Mouse (Mus musculus) cerebellum, postnatal 36 days (tissue): ENCODE measurements around the gene Ankra2.

ENCODE experiments used
- DNase-seq, 2 experiments: peaks; one replicate each; pipeline ENCODE4 v3.0.0; 2021 to 2022; ENCODE audit warnings: mixed read lengths in 2 of 2

Gene Ankra2

DNA sequence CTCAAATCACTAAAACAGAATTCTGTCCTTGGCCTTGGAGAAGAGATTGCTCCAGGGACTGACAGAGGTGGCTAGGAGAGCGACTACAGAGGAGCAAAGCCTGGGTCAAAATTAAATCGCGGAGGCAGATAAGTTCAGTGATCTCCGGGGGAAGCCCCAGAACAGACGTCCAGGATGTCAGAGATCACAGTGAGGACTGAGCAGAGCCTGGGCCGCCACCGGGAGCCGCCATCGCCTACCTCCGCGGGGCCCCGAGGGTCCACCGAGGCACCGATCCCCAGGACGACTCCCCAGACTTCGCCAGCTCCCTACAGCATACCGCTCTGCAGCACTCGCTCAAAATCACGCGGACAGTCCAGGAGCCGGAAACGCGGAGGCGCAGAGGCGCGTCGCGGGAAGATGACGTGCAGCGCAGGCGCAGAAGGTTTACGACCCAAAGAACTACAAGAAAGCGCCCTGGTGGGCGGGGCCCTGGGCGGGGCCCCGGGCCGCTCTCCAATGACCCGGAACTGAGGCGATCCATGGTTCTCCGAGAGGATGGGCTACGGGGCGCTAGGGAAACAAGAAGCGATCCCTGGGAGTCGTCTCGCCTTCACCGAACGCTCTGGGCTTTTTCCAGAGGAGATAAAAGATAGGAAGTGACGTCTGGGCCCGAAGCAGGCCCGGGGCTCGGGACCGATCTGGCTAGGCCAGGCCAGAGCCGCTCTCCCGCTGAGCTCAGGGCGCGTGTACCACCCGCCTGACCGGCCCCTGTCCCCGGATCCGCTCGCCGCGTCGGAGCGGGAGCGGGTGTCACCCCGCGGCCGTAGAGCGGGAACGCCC is at the start of gene Ankra2, which contains the start of gene Utp15:
TSS of gene Ankra2 (plus strand) at position 439 of the 822 bp plus-strand sequence.
TSS of gene Utp15 (minus strand) at position 406 of the 822 bp plus-strand sequence.
- peak; percentile 99 for DNase-seq

DNA sequence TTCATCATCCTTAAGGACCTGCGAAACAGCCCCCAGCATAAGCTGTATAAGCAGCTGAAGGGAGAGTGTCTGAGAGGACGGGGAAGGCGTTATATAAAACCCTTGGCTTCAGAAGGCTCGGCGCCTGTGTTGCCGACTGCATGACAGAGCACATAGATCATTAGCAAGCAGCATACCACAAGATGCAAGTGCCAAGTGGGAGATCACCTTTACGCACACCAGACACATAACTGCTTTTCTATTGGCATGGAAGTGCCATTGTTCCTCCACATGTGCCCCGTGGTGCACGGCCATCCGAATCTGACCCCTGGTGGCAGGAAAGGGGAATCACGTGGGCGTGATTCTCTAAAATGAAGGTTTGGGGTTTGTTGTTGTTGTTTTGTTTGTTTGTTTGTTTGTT is 40.0 kb upstream of the Ankra2 start:
- DNase-seq = no peak

DNA sequence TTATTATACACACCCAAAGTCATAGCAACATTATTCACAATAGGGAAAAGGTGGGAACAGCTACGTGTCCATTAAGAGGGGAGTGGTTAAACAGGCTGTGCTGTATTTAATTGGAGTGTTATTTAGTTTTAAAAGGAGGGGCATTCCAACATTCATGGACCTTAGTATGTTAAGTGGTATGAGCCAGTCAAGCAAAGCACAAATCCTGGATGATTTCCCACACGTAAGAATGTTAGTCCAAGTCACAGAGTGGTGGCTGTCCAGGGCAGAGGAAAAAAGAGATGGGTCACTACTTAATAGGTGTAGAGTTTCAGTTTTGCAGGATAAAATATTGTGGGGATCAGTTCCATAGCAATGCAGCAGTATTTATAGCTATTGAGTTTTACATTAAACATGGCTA is 36.6 kb upstream of the Ankra2 start:
- DNase-seq = no peak

DNA sequence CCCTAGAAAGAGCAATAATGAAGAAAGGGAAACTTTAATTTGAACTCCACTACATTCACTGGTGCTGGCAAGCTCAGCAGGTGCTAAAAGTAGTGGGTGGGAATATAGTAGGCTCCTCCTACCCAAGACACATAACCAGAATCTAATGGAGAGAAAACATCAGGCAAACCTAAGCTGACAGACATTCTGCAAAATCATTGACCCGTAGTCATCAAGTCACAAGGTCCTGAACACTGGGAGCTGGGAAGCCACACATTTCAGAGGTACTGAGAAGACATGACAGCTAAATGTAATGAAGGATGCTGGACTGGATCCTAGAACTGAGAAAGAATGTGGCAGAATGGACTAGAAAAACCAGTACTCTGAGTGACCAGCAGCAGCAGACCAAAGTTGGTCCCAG is 32.4 kb upstream of the Ankra2 start:
- no peak for DNase-seq

DNA sequence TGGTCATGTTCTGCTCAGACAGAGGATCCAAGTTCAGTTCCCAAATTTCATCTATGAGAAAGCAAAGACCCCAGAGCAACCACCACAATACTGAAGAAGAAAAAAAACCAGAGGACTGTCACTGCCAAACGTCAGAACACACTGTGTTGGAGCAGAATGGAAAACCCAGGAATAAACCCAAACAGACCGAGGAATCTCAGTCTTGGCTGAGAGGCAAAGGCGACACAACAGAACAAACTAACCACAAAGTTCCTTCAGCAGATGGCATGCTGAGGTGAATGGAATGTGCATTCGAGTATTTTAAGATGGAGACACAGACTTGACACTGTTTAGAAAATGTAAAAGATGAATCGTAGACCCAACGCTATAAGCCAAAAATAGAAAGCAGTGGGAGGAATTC is 27.4 kb upstream of the Ankra2 start:
- no peak for DNase-seq

DNA sequence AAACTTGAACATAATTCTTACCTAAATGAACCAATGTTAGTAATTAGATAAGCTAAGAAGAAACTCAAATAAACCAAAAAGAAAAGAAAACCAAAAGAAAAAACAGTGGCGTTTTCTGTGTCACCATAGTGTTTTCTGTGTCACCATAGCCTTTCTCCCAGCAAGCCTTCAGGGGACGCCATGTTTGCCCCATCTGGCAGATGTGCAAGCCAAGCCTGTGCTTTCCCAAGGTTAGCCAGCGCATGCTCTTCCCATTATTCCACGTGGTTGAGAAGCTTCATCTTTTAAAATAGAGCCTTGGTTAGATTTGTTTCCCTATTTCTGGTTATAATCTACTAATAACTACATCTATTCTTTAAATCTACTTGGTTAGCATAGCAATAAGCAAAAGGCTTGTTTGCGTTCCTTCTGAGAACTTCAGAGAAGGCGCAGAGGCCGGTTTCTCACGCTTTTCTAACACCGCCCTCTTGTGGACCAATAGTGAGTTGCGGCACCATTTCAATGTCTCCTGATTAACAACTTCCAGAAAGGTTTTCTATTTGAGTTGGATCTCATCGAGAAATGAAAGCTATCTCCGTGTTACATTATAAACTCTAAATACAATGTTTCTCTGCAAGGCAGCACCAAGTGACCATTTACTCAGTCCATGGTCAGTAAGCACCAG is 22.8 kb upstream of the Ankra2 start:
- DNase-seq = peak; percentile 63 to 67

DNA sequence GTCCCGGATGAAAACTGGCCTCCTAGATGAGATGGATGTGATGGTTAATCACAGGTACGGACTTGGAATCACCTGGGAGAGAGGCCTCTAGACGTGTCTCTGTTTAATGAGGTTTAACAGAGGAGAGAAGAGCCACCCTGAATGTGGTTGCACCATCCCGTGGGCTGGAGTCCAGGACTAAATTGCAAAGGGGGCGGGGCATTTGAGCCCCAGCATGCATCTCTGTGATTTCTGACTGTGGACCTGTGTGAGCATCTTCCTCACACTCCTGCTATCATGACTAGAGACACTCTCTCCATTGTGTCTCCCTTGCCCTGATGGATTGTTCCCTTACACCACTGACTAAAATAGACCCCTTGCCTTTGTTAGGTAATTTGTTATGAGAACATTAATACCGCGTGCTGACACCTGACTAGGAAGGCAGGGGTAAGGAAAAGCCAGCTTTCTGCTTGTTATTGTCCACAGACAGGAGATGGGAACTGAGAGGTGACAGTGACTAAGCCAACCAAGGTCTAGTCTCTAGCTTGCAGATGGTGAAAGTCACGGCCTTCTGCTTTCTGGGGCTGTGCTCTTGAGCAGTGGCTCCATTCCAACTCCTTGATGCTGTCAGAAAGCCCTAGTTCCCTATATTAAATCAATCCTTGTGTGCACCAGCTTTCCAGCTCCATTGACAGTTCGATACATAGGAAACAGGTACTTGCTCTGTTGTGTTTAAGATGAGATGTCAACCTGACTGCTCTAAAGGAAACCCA is 21.2 kb upstream of the Ankra2 start:
- DNase-seq = no peak

DNA sequence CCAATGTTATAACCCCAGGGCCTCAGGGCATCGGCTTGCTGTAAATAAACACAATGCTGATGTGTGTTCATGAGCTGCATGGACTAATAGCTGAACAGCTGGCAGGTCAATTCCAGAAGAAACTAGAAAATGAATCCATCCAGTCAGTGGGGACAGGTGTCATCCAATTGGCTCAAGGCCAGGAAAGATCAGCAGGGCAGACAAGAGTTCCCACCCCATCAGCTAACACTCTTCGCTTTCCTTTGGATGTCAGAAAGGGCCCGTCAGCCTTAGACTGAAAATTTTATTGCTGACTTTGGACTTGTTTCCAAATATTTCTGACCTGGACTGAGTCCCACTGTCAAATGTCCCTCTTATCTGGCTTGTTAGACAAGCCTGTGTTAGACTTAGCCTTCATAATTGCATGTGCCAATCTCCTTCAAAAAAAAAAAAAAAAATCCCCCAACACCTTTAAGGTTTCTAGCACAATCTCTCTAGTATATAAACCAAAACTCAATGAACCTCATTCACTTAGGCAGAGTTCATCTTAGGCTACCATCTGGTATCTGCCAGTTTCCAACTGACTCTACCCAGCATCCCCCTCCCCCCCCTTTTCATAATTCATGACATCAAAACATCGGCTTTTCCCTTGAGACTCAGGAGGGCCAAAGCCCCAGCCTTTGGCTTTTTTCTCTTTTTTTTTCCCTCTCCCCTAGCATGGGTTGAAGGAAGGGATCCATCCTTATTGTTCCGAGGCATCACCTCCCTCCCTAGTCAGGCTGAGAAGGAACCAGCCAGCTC is 18.1 kb upstream of the Ankra2 start:
- DNase-seq = no peak

DNA sequence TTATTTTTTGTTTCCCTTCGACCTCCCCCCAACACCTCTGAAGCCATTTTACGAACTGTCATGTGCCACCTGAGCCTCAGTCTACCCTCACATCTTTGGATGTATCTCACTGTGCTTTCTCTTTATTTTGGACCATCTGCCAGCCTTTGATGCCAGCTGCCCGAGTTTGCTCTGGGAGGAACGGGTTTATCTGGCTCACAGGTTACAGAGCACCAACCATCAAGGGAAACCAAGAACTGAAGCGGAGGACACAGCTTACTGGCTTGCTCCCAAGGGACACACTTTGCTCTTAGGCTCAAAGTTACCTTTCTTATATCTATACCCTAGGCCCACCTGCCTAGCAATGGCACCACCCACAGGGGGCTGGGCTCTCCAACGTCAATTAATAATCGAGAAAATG is 17.5 kb upstream of the Ankra2 start:
- no peak for DNase-seq

DNA sequence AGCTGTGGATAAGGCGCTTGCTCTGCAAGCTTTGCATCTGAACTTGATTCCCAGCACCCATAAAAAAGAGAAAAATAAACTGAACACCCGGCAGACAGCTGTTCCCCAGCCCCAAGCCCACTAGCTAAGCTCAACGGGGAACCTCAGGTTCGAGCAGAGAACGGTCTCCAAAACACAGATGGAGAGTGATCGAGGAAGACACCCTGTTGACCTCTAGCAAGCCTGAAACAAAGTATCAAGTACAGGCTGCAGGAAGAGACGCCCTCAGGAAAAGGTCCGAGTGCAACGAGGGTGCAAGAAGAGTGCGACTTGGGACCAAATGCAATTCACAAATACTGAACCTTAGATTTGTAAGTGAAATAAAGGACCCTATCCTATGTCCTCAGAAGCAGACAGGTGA is 13.3 kb upstream of the Ankra2 start:
- no peak for DNase-seq

DNA sequence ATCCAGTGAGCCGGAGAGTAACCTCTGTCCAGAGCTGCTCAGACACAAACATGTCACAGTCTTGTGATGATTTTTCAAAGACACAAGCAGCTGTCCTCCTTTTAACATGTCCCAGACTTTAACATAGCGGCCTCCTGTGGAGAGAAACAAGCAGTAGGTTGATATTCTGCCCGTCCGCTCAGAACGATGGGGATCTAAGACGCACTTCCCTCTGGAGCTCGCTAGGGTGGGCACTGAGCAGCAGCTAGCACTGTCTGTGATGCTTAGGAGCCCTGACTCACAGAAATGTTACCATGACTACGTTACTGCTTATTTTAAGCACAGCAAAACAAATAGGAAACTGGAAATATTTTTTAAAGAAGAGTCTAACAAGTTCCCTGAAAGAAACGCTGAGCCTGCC is 8.0 kb upstream of the Ankra2 start:
- no peak for DNase-seq

DNA sequence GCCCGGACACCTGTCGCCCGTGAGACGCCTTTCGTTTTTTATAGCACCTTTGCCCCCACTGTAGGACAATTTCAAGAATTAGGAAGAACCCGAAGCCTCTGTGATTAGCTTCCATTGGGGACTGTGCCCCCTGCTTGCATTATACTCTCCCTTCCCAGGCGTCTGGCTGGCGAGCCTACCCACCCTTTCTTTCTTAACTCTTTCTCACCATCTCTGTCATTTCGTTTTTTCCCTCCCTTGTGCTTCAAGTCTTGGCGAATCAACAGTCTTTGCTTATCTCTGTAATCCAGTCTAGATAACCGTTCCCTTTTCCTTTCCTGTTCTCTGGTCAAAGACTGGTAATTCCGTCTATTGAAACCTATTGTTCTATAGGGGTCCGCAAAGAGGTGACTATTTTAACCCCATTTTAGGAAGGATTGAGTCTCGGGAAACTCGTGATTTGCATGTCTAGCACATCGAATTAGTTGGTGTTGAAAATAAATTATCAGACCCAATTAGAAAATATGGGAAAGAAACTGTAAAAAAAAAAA is 649 bp downstream of the Ankra2 start:
- DNase-seq = no peak

DNA sequence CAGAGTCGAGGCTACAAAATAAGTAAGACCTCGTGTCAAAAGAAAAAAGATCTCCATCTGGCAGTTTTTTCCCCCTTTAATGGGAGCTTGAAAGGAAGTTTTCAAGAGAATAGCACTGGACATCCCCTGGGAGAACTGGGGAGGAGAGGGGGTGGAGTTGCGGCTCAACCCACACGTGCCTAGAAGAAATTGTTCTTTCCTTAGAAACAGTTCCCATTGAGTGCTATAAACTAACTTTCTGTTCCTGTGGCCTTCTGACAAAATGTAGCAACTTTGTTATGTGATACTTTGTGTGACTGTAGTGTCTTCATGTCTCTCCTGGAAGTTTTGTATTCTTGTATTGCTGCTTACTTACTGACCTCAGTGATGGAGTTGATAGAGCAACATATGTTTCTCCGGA is 1.2 kb downstream of the Ankra2 start:
- no peak for DNase-seq

DNA sequence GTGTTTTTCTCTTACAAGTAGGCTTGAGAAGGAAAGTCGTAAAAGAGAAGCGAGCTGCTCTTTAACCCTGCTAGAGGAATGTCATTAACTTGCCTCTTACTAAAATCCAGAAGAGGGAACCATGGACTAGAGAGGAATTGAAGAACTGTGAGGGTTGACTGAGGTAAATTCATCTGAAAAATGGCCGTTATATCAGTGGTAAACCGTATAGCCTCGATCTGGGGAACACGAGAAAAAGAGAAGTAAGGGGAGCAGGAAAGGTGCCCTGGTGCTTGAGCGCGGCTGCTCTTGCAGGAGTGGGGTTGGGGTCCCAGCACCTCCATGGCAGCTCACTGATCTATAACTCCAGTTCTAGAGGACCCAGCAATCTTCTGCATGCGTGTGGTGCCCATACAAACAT is 11.1 kb downstream of the Ankra2 start:
- DNase-seq = no peak

DNA sequence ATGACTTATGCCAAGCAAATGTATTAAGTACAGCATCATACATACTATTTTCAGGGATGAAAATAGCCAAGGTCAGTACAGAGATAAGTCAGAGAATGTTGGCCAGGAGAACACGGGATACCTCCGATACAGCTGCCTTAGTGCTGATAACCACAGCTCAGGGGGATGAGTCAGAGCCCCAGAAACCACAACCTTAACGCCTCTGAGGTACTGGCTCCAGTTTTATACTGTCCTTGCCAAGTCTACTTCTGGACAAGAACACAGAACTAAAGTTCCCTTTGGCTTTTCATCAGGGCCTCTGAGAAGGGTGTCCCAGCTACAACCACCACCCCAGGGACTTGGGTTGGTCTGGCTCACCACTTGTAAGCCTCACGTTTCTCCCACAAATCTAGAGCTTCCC is 12.8 kb downstream of the Ankra2 start:
- DNase-seq = no peak

DNA sequence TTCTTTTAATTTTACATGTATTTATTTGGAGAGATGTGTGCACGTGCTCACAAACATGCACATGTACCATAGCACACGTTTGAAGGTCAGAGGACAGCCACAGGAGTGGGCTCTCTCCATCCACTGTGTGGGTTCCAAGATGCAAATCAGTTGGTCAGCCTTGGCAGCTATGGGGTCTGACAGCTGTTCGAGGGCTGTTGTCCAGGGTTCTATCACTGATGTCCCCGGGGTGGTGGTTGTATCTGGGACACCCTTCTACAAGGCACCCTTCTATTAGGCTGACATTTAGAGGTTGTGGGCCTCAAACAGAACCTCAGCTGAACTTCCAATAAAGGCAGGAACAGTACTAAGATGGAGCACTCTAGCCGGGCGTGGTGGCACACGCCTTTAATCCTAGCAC is 13.4 kb downstream of the Ankra2 start:
- DNase-seq = no peak

DNA sequence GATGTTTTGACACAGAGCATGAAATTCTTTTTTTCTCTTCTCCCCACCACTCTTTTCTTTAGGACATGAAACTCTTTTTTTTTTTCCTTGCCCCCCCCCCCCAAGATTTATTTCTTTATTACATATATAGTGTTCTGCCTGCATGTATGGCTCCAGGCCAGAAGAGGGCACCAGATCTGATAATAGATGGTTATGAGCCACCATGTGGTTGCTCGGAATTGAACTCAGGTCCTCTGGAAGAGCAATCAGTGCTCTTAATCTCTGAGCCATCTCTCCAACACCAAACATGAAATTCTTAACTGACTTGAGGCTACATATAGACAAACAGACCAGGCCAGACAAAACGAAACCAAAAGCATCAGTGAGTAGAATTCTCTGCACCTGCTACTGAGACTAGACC is 14.6 kb downstream of the Ankra2 start:
- no peak for DNase-seq

DNA sequence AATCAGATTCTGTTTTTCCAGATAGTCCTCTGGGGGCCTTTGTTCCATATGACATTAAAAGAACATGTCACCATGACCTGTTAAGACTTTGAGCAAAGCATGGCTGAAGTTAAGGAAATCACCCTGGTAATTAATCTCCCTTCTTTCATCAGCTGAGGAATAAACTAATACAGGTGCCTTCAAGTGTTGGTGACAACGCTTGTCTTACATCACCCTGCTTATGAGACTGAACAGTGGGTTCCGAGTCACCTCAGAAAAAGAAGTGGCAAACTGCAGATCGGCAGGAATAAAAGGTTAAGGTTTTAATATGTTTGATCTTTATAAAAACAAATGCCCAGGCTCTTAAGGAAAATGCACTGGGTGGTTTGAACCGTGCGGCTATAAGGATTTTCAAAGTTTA is 16.8 kb downstream of the Ankra2 start, which contains the start of gene Gm21976:
TSS of gene Gm21976 (plus strand) at position 202 of the 400 bp plus-strand sequence.
- no peak for DNase-seq

DNA sequence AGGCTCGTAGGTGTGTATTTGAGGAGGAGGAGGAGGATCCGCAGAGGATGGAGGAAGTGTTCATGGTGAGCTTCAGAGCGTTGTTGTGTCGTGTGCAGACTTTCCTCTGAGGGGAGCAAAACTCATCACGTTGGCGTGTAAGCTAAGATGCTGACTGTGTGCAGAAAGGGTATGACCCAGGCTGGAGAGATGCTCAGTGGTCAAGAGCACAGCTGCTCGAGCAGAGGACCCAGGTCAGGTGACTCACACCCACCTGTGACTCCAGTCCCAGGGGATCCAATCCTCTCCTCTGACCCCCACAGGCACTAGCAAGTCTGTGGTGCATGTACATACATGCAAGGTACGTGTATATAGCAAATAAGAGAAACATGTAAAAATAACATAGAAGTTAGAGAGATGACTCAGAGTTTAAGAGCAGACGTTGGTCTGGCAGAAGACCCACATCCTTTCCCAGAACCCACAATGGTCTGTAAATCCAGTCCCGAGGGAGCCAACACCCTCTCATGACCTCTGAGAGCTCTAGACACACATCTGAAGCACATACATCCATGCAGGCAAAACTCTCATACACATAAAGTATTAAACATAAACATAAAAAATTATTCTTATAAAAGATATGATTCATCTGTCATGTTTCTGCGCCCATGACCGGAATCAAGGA is 18.2 kb downstream of the Ankra2 start:
- no peak for DNase-seq

DNA sequence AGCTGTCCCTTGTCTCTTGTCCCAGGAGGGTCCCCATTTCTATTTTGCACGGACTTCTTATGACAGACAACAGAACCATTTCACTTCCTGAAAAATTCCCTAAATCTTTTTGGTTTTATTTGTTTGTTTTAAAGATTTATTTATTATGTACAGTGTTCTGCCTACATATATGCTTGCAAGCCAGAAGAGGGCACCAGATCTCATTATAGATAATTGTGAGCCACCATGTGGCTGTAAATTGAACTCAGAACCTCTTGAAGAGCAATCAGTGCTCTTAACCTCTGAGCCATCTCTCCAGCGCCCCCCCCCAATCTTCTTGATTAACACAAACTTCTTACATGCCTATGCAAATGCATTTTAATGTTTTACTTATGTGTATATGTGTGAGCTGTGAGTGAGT is 27.8 kb downstream of the Ankra2 start:
- no peak for DNase-seq

DNA sequence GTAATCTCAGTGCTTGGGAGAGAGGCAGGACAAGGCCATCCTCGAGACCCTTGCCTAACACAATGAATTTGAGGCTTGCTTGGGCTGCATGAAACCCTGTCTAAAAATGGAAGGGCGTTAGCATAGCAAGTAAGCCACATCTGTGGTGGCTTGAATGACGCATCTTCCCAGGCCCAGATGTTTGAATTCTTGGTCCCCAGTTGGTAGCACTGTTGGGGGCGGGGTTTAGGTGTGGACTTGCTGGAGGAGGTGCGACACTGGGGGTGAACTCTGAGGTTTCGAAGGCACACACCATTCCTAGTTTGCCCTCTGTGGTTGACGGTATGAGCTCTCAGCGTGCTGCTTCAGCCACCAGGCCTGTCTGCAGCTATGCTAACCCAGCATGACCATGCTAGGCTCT is 28.8 kb downstream of the Ankra2 start:
- DNase-seq = no peak

DNA sequence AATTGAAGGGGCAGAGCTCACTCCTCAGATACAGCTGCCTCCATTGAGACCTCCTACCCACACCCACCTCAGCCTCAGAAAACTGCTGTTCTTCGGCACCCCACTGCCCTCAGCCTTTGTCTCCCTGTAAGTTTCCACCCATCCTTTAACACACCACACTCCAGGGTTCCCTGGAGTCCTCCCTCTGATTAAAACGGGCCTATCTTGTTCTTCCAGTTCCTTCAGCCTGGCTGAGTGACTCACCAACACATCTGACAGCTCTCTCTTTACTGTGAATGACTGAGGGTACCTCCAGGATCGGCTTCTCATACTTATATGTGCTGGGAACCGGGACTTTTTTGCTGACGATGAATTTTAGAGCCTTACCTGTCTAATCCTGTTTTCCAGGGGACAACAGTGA is 33.2 kb downstream of the Ankra2 start:
- no peak for DNase-seq
